Mouse (Mus musculus) heart, embryonic 11.5 days (tissue): ENCODE results near the gene Ptprn2. TPM values are rescaled to one million over a fixed set of nuclear protein-coding genes. Genes with fewer than 3 reads are reported as not detected.
A peak's percentile ranks its signal among the peaks of the same experiment; 100 is the strongest.

Experiments
- ATAC-seq: fragments of 200-750 bp; cut with Nextera tagmentation; replicated peaks from 2 replicates; pipeline ENCODE4 v1.8.0; 2017; ENCODE audit warnings: moderate library complexity; ENCODE audit not compliant: insufficient number of reproducible peaks, low FRiP score, low TSS enrichment
- H3K27ac ChIP-seq: fragments of 300-500 bp; sonication (generic); 2 replicates; pipeline ENCODE4 v1.5.1; 2014; ENCODE audit warnings: mild to moderate bottlenecking, low read depth, low read length
- H3K27me3 ChIP-seq: fragments of 300-500 bp; sonication (generic); 2 replicates; pipeline ENCODE4 v1.6.1; 2014; ENCODE audit warnings: mild to moderate bottlenecking, low read length, mixed read lengths; ENCODE audit not compliant: control insufficient read depth, insufficient read depth
- H3K36me3 ChIP-seq: fragments of 300-500 bp; sonication (generic); 2 replicates; pipeline ENCODE4 v1.6.1; 2014; ENCODE audit warnings: mild to moderate bottlenecking, low read length, moderate library complexity, mixed read lengths; ENCODE audit not compliant: control insufficient read depth, insufficient read depth
- H3K4me1 ChIP-seq: fragments of 300-500 bp; sonication (generic); 2 replicates; pipeline ENCODE4 v1.6.1; 2014; ENCODE audit warnings: low read length; ENCODE audit not compliant: control insufficient read depth, insufficient read depth
- H3K4me2 ChIP-seq: fragments of 300-500 bp; sonication (generic); 2 replicates; pipeline ENCODE4 v1.6.1; 2014; ENCODE audit warnings: mild to moderate bottlenecking, moderate library complexity
- H3K4me3 ChIP-seq: fragments of 300-500 bp; sonication (generic); 2 replicates; pipeline ENCODE4 v1.5.1; 2014; ENCODE audit warnings: low read depth, low read length
- H3K9ac ChIP-seq: fragments of 300-500 bp; sonication (generic); 2 replicates; pipeline ENCODE4 v1.6.1; 2014; ENCODE audit warnings: mild to moderate bottlenecking, low read depth, low read length, moderate library complexity
- H3K9me3 ChIP-seq: fragments of 300-500 bp; sonication (generic); replicated peaks from 2 replicates; pipeline ENCODE4 v1.6.1; 2016; ENCODE audit warnings: low read length; ENCODE audit not compliant: control insufficient read depth
- WGBS: fragments of 180-500 bp; shearing (Covaris S2); extraction: QIAGEN DNeasy Blood & Tissue Kit; methylation state at CpG from one replicate; pipeline ENCODE4 v1.1.7; 2014; ENCODE audit not compliant: insufficient replicate concordance; 5-methylcytosine and 5-hydroxymethylcytosine counted together
- polyA plus RNA-seq: library from polyadenylated mRNA; unstranded; fragments of >200 nt; fragmentation: Nextera tagmentation; extraction: Ambion mirVana; gene quantifications from 2 replicates; pipeline ENCODE4 v1.2.1, GENCODE M21; 2014

The Ptprn2 gene
- polyA plus RNA-seq, 1 experiment from 2014 or later = not detected

GRCm38 (mm10) chr12:117192001-117192400 is 706.5 kb downstream of the Ptprn2 start:
- Histone ChIP-seq H3K9me3 (0 out of 2 replicates have a peak, but pooled peaks cover 1% of the 10 kb centered on the region), H3K4me2 (no peak overlapping the region), H3K27ac (no peak overlapping the region), H3K4me1 (peaks cover 3% of the 10 kb centered on the region), H3K9ac (no peak overlapping the region), H3K36me3 (no peaks in the 10 kb centered on the region), H3K27me3 (no peaks in the 10 kb centered on the region), H3K4me3 (no peak overlapping the region)
- WGBS = 55% methylated on average over 4 of the region's 4 CpGs
- no peak for ATAC-seq

- Histone ChIP-seq H3K9ac (no peak overlapping the region), H3K4me2 (no peak overlapping the region)
- ATAC-seq = no peak
These were observed 711.4 kb downstream of the Ptprn2 start for GRCm38 (mm10) chr12:117196721-117197425.

GRCm38 (mm10) chr12:117198093-117198492 is 712.6 kb downstream of the Ptprn2 start:
- 83% methylated on average over 8 of the region's 8 CpGs for WGBS
- H3K4me1 ChIP-seq = peaks cover 19% of the 10 kb centered on the region
- H3K36me3 ChIP-seq = no peaks in the 10 kb centered on the region
- H3K27me3 ChIP-seq = no peaks in the 10 kb centered on the region
- H3K27ac ChIP-seq = no peak overlapping the region
- no peak overlapping the region for H3K4me2 ChIP-seq
- ATAC-seq = no peak
- H3K9ac ChIP-seq = no peak overlapping the region
- H3K4me3 ChIP-seq = no peak overlapping the region
- no peaks in the 10 kb centered on the region for H3K9me3 ChIP-seq

More at GRCm38 (mm10) chr12:117196721-117197425, 711.4 kb downstream of the Ptprn2 start:
- no peaks in the 10 kb centered on the region for H3K9me3 ChIP-seq
- peaks cover 12% of the 10 kb centered on the region for H3K4me1 ChIP-seq
- WGBS = 21% methylated on average over 12 of the region's 12 CpGs
- H3K4me3 ChIP-seq = no peak overlapping the region
- no peaks in the 10 kb centered on the region for H3K36me3 ChIP-seq
- no peaks in the 10 kb centered on the region for H3K27me3 ChIP-seq
- H3K27ac ChIP-seq = no peak overlapping the region

- no peaks in the 10 kb centered on the region for H3K9me3 ChIP-seq
- peak overlapping the region; percentile 51 for H3K4me2 ChIP-seq
- peak; percentile 87 for ATAC-seq
- peaks cover 19% of the 10 kb centered on the region for H3K4me1 ChIP-seq
- 12% methylated on average over 9 of the region's 9 CpGs for WGBS
- no peak overlapping the region for H3K4me3 ChIP-seq
- no peaks in the 10 kb centered on the region for H3K27me3 ChIP-seq
- no peaks in the 10 kb centered on the region for H3K36me3 ChIP-seq
- H3K9ac ChIP-seq = 0 out of 2 replicates have a peak overlapping the region, but pooled peaks have one; percentile 34
- peak overlapping the region; percentile 83 for H3K27ac ChIP-seq
These were observed 714.6 kb downstream of the Ptprn2 start for GRCm38 (mm10) chr12:117200117-117200516.

- Histone ChIP-seq H3K36me3 (no peaks in the 10 kb centered on the region), H3K9me3 (no peaks in the 10 kb centered on the region), H3K9ac (0 out of 2 replicates have a peak overlapping the region, but pooled peaks have one; percentile 34), H3K4me3 (no peak overlapping the region), H3K4me1 (peaks cover 19% of the 10 kb centered on the region), H3K27me3 (no peaks in the 10 kb centered on the region), H3K27ac (peak overlapping the region; percentile 83), H3K4me2 (peak overlapping the region; percentile 51)
- ATAC-seq = 0 out of 2 replicates have a peak, but pooled peaks have one; percentile 55
- WGBS = 21% methylated on average over 5 of the region's 5 CpGs
These were observed 715.1 kb downstream of the Ptprn2 start for GRCm38 (mm10) chr12:117200590-117200989.

- Histone ChIP-seq H3K36me3 (no peaks in the 10 kb centered on the region), H3K9me3 (no peaks in the 10 kb centered on the region), H3K9ac (no peak overlapping the region), H3K4me1 (peaks cover 15% of the 10 kb centered on the region; the same call in 1 of the 2 replicates), H3K27ac (no peak overlapping the region), H3K4me2 (no peak overlapping the region), H3K4me3 (no peak overlapping the region), H3K27me3 (no peaks in the 10 kb centered on the region)
- ATAC-seq = no peak
- 74% methylated on average over 7 of the region's 7 CpGs for WGBS
These were observed 718.0 kb downstream of the Ptprn2 start for GRCm38 (mm10) chr12:117203506-117203905.

- no peak overlapping the region for H3K4me2 ChIP-seq
- no peaks in the 10 kb centered on the region for H3K9me3 ChIP-seq
- no peaks in the 10 kb centered on the region for H3K27me3 ChIP-seq
- H3K4me1 ChIP-seq = peaks cover 15% of the 10 kb centered on the region; the same call in 1 of the 2 replicates
- no peak overlapping the region for H3K9ac ChIP-seq
- H3K36me3 ChIP-seq = no peaks in the 10 kb centered on the region
- no peak overlapping the region for H3K27ac ChIP-seq
- H3K4me3 ChIP-seq = no peak overlapping the region
- no peak for ATAC-seq
These were observed 719.4 kb downstream of the Ptprn2 start for GRCm38 (mm10) chr12:117204905-117205304.

- no peak overlapping the region for H3K4me2 ChIP-seq
- peaks cover 2% of the 10 kb centered on the region; the same call in 1 of the 2 replicates for H3K4me1 ChIP-seq
- no peak overlapping the region for H3K27ac ChIP-seq
- H3K27me3 ChIP-seq = no peaks in the 10 kb centered on the region
- H3K9ac ChIP-seq = no peak overlapping the region
- H3K4me3 ChIP-seq = no peak overlapping the region
- no peaks in the 10 kb centered on the region for H3K36me3 ChIP-seq
- no peak for ATAC-seq
- H3K9me3 ChIP-seq = no peaks in the 10 kb centered on the region
- 50% methylated on average over 4 of the region's 4 CpGs for WGBS
These were observed 722.1 kb downstream of the Ptprn2 start for GRCm38 (mm10) chr12:117207421-117208120.
